In the genomic region with DNA sequence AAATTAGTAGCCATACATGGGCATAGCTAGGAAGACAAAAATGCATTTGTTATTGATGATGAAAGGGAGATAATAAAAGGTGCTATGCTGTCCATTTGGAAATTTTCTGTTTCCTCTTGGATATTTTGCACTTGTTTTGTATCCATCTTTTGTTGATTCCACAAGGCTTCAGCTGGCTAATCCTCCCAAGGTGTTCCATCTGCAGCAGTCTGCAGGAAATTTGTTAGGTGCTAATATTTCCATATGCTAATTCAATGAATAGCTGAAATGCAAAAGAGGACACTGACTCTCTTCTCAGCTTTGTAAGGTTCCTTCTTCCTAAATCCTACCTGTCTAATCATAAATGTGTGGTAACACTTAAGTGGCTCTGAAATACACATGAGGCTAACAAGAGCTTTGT, we compare ENCODE assay signal across 19 mouse cellular contexts. TPM values are rescaled to one million over a fixed set of nuclear protein-coding genes. Genes with fewer than 3 reads are reported as not detected.
"Had no signal": no experiment of that assay in that cellular context is flagged by ENCODE, and none has a peak within 500 bp of the region (broad histone marks: within the 10 kb centered on the region; RNA-seq: fewer than 3 reads in every experiment).

No protein-coding gene starts in this region.

- H3K4me3 ChIP-seq: neural tube, embryonic 13.5 days; neural tube, embryonic 15.5 days; stomach, embryonic 15.5 days had no signal

- H3K4me1 ChIP-seq: neural tube, embryonic 13.5 days; neural tube, embryonic 15.5 days; stomach, embryonic 15.5 days had no signal

- DNase-seq: retina, postnatal 1 day; right cerebral cortex, adult 18-20 months; right cerebral cortex, postnatal 14 days; right cerebral cortex, postnatal 25 days; right cerebral cortex, postnatal 4 days; spleen, adult 18-20 months; thymus, adult 18-20 months; thymus, adult 2 months; thymus, postnatal 14 days; thymus, postnatal 25 days; thymus, postnatal 36 days; thymus, postnatal 4 days had no signal

- H3K27ac ChIP-seq: neural tube, embryonic 13.5 days; neural tube, embryonic 15.5 days; stomach, embryonic 15.5 days; stomach, postnatal 0 days had no signal

- H3K27me3 ChIP-seq: neural tube, embryonic 13.5 days; neural tube, embryonic 15.5 days; stomach, embryonic 15.5 days had no signal

RNA-seq across cellular contexts. Expression of gene Gabrb2, which starts 24.1 kb away (rescaled TPM):
- polyA plus RNA-seq: small intestine, adult 2 months; spleen, adult 2 months; thymus, adult 2 months; thymus, postnatal 0 days had no signal
